Mouse (Mus musculus) layer of hippocampus, adult 11-12 months (tissue): ENCODE results near the gene Pnldc1.
A peak's percentile ranks its signal among the peaks of the same experiment; 100 is the strongest.
"Not testable (repeated sequence)": the region's sequence is repeated elsewhere in the genome, so short reads cannot be mapped to it uniquely, and the experiment has no call there.

Experiments used
- DNase-seq: peaks from one replicate; pipeline ENCODE4 v3.0.0; 2022; ENCODE audit warnings: low spot score

The Pnldc1 gene

DNA sequence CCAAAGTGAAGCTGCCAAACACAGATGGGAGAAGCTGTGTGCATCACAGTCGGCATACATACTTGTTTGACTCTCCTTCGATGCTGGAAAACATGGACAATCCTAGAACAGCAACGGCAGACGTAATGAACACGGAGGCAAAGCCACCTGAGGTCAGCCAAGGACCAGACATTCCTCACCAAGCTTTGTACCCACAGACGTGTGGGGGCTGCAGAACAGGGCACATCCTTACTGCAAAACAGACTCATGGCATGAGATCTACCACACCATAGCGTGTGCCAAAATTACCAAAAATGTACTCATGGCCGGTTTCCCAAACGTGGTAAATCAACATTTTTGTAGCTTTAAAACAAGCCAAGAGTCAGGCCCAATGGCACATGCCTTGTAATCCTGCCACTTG lies 3.6 kb downstream of the Pnldc1 start:
- no peak for DNase-seq

DNA sequence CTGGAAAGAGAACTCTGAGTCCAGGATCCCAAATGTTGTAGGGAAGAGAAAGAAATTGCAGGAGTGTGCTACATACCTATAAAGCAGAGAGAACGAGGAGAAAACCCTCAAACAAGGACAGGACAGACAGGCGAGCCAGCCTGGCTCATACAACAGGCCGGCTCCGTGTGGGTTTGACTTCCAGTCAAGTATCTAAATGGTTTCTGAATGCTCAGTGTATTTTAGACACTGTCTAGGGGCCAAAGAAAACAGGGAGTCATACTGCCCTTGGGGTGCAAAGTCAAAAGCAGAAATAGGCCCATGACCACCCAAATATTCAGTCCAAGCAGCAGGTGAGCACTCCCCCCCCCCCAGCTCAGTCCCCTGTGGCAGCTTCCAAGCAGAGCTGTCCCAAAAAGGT lies 4.2 kb downstream of the Pnldc1 start:
- DNase-seq: no peak

DNA sequence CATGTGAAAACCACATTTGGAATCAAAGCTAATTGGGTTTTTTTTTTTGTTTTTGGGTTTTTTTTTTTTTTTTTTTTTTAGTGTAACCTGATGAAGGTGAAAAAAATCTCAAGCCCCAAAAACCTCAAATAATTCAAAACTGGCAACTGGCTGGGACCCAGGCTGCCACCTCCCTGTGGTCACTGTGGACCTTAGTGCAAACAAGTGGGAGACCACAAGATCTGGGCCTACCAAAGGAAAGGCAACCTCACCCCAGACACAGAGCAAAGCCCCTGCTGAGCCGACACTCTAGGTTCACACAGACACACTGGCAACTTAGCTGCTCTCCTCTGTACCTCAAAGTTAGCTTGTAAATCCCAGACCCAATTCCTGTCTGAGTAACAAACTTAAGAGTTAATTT lies 5.7 kb downstream of the Pnldc1 start:
- no peak for DNase-seq

DNA sequence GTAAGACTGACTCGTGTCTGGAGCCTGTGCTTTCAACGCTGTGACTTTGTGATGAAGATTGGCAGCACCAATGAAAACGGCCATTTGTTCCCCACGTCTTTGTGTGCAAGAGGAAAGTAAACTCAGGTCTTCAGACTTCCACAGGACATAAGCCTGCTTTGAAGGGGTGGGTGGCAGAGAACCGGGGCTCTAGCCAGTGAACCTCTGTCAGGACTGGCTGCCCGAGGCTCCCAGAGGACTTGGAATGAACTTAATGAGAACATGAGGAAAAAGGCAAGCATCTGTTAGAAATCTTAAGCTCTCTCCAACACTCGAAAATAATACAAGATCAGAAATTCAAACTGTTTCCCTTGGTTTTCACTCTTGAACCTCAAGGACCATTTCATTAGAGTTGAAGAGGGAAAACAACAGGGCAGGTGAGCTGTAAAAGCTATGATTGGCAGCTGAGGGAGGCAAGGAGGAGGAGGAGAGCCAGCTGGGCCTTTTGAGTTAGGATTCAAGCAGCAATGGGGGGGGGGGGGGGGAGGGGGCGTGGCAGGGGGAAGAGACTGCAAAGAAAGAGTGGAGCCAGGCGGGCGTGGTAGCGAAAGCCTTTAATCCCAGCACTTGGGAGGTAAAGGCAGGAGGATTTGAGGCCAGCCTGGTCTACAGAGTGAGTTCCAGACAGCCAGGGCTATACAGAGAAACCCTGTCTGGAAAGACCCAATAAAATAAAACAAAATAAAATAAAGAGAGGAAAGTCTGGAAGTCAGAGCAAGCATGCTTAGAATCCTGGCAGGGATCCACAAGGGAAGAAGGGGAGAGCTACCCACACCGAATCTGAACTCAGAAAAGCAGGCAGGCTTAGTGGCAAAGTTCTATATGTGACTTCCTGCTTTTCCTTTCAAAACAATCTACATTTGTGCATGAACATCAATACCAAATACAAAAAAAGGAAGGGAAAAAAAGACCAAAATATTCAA lies 6.4 kb downstream of the Pnldc1 start:
- no peak for DNase-seq

DNA sequence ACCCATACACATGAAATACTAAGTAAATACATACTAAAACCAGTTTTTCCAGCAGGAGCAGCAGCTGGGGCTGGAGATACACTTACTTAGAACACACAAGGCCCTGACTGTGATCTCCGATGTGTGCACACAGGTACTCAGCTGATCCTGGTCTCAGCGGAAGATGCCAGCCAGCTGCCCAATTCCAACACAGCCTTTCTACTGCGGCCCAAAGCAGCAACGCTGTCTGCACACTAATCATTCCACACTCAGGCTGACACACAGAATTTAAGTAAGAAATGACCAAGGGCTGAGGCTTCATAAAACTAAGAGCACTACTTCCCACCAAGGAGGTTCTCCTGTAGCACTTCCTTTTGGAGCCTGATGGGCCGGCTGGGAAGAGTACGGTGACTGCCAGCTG lies 7.7 kb downstream of the Pnldc1 start:
- DNase-seq: no peak

DNA sequence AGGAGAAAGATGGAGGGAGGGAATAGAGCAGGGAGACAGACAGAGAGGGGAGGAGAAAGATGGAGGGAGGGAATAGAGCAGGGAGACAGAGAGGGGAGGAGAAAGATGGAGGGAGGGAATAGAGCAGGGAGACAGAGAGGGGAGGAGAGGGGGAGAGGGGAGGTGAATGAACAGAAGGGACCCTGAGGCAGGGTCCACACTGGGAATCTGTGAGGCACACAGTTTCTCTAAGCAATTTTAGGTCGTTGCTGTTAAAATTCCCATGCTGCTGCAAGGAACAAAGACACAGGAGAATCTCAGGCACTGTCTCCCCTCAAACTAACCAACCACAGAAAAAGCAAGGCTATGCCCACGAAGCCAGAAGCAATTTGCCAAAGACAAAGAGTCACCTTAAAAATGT lies 11.4 kb downstream of the Pnldc1 start:
- not testable (repeated sequence) for DNase-seq

DNA sequence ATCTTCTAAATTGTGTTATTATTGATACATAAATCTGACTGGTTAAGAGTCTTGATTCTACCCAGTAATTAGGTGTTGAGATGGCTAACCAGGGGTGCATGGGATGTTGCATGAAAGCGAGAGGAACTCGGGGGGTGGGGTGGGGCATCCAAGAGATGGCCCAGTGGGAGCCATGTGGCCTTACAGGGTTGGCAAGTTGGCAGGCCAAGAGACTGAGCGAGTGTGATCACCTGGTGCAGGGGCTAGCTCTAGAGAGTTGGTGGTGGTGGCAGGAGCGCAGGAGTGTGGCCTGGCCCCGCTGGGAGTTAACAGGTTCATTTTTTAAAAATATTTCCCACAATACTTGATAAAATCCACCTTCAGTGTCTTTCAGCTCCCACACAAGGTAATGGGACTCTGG lies 12.4 kb downstream of the Pnldc1 start:
- DNase-seq: no peak

DNA sequence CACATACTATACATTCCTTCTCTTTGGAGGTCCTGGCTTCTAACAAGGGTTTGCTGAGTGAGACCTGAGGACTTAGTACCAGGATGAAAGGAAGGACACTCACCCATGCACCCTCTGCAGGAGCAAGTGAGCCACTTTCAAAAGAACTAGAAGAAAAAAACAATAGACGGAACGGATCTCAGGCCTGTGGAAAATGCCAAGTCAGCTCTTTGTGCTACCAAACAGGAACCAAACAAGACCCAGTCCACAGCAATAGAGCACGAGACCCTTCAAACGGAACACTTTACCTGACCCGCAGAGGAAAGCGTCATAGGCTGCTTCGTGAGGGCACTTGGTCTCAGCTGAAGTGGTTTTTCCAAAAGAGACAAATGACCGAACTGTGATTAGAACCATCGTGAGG lies 18.0 kb downstream of the Pnldc1 start:
- no peak for DNase-seq

DNA sequence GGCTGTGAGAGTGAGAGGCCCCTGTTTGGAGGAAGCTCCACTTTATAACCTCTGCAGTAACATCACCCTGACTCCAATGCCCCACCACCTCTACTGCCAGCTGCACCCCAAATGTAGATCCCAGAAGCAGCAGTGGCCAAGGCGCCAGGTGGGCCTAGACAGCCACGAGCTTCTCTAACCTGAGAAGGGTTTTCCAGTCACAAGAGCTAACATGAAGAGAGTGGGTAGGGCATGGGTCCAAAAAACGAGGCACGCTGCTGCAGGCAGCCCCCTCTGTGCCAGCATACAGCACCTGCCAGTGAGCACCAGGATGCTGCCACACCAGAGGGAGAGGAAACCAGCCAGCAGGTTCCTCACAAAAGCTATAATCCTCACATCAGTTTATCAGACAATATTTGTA lies 19.0 kb downstream of the Pnldc1 start:
- DNase-seq: no peak

DNA sequence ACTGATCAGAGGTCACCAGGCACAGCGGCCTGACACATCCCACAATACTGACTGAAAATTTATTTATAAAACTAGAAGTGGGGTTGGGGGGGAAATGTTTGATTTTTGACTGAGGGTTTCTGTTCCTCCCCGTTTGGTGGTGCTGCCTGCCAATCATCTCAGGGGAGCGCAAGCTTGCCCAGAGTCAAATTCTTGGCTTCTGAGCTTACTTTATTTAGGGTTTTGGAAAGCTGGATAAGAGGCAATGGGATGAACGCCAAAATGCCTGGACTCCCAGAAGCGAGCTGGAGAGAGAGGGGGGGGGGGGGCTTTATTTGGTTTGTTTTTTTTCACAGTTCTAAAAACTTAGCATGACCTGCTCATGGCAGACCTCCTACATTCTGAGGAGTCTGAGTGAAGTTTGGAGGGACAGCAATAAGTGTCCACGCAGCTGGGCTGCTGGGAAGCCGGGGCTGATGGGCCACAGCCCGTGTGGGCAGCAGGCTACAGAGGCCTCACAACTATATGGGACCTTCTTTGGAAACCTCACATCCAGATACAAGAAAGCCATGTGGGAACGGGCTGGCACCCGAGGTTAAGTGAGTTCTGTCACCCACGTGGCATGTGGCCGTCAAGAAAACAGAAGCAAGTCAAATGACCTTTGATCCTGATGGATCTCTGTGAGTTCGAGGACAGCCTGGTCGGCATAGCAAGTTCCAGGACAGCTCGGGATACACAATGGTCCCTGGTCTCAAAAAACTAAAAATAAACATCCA lies 22.8 kb downstream of the Pnldc1 start:
- DNase-seq: no peak

DNA sequence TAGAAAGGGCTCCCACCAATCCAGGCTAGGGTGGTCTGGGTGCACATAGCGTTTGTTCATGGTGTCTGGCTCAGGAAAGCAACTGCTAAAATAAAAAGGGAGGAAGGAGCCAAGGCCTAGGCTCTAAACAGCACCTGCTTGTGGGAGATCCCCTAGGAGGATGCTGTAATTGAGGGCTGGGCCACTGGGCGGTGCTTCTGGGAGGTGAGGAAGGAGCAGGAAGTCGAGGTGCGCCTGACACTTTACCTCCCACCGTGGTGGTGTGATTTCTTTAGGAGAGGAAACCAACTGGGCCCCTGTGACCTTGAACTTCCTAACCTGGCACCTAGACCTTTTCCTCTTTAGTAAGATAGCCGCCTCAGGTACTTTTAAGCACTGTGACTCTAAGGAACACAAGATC lies 23.4 kb downstream of the Pnldc1 start:
- DNase-seq: no peak

DNA sequence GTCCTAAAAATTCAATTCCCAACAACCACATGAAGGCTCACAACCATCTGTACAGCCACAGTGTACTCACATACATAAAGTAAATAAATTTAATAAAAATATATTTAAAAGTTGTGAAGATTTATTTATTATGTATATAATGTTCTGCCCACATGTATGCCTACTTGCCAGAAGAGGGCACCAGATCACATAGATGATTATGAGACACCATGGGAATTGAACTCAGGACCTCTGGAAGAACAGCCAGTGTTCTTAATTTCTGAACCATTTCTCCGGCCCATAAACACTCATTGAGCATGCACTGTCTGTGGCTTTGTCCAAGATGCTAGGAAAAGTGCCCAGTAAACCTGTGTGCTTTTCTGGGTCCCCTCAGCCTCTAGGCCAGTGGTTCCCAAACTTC lies 28.8 kb downstream of the Pnldc1 start:
- DNase-seq: no peak

DNA sequence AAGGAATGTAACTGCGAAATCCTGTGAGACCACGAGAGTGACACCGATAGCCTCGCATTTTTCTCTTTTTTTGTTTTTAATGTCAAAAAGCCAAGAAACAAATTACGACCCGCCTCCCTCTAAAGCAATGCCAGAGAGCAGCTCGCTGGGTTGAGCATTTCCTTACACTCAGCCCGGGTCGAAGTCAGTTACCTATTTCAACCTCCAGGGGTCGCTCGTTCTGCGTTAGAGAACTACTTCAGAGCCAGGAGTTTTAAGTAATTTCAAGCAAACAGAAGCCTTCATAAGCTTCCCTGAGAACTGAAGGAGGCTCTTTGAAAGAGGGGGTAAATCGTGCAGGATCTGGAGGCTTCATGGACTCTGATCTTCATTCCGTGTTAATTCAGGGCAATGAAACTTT lies 29.9 kb downstream of the Pnldc1 start:
- peak; percentile 88 for DNase-seq

DNA sequence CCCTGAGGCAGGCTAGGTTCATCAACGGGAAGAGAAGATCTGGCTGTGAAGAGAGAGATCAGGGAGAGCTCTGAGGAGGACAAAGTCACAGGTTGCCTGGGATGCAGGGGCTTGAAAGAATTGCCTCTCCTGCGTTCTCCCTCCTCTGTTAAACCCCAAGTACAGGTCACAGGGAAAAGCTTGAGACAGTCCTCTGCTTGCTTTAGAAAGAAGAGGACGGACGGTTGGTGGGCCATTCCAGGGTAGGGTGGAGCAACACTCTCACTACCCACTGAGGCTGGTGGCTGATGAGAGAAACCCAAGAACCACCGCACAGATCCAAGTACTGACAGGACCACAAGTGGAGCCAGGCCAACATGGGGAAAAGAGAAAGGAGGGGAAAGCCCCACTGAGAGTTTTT lies 34.3 kb downstream of the Pnldc1 start, which contains the start of gene Mrgprh:
Gene Mrgprh, plus strand, starts transcription at position 301 of the 400 bp plus-strand sequence.
- no peak for DNase-seq

DNA sequence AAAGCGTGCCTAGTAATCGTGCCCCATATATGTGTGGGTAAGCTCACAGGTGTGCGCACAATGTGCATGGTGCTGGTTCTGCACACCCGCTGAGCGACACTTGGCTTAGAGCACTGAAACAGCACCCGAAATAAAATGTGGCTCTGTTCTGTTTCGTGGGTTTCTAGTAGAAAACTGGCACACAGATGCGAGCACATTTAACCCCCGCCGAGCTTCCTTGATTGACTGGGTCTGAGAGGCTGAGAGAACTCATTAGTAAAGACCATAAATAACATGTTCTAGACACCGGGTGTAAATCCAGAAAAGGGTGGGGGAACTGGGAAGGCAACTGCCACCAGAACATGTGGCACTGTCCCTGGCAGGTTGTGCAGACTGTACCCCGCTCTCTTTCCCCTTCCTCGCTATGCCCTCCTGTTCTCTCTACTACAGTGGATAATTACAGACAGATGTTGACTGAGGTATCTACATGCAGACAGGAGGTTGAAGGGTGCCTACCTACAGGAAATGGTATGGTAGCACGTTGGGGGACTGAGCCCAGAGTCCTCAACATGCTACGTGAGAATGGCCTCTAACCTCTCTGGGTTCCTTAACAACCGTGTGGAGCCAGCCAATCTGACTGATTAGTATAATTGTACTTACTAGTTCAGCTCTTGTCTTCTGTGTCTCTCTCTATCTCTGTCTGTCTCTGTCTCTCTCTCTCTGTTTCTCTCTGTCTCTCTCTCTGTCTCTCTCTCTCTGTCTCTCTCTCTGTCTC lies 37.6 kb downstream of the Pnldc1 start:
- DNase-seq: peak; percentile 63

DNA sequence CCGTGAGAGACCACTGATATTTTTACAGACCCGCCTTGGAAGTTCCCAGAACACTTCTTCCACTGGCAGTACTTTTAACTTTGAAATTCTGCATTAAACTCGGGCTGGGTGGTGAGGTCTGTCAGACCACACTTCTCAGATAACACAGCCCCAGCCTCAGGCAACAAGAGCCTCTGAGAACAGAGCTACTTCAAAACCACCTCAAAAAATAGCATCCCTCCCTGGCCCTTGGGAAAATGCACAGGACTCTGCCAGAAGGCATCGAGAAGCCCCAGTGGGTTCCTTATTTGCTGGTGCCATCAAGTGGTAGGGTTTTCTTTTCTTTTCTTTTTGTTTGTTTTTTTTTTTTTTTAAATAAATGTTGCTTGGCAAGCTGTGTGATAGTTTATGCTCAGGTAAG lies 41.4 kb downstream of the Pnldc1 start:
- DNase-seq: no peak

DNA sequence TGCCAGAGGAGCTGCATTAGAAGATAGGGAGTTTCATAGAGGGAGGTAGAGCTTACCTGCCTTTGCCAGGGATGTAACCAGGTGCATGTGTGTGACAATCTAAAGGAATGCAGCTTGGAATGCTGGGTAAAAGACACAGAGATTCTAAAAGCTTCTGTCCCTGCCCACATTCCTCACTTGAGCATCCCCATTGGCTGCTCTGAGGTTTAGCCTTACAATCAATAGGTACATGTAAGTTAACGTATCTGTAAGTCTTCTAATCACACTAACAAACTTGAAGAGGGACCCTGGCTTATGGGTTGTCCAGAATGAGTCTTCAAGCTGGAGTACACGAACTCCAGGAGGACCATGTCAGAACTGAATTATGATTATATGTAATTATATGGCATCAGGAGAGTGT lies 42.0 kb downstream of the Pnldc1 start, which contains the start of gene Mas1:
Gene Mas1, minus strand, starts transcription at position 101 of the 400 bp plus-strand sequence.
- DNase-seq: no peak

DNA sequence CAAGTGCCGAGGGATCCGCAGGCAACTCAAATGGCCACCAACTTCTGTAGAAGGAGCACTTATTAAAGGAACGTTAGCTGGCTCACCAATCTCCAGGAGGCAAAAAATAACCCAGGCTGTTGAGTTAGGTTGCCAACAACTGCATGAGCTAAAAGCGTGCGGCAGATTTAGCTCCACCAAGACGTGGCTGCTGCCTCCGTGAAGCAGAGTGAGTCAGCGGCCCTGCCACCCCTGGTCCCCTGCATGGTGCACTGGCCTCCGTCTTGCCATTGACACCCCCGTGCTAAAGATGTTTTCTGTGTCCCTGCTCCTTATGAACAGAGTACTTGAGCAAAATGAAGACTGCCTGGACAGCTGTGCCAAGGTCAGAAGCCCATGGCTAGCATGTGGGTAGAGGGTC lies 43.2 kb downstream of the Pnldc1 start:
- DNase-seq: no peak

DNA sequence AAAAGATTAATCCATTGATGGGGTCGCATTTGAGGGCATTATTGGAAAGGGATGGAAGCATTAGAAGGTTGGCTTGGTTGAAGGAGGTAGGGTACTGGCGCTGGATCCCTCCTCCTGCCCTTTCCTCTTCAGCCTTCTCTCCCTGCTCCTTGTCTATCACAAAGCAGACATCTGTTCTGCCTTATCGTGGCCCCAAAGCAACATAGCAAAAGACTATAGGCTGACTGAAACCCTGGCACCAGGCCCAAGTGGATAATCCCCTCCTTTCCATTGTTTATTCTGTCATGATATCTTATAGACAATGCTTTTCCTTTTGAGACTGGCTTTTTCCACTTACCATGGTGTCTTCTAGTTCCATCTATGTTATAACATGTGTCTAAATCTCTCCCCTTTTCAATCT lies 44.6 kb downstream of the Pnldc1 start:
- DNase-seq: no peak

DNA sequence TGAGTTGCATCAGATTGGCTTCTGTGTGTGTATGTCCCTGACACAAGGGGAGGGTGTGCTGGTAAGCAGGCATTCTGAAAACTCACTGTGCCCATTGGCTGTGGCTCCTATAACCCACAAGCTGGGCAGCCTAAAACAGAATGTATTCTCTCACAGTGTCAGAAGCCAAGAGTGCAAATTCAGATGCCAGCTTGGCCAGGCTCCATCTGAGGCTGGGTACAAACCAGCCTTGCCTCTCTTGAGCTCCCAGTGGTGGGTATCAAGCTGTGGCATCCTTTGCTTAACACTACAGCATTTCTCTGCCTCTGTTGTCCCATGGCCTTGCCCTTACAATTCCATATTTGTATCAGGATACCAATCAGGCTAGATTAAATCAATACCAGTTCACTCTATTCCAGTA lies 45.9 kb downstream of the Pnldc1 start:
- no peak for DNase-seq

DNA sequence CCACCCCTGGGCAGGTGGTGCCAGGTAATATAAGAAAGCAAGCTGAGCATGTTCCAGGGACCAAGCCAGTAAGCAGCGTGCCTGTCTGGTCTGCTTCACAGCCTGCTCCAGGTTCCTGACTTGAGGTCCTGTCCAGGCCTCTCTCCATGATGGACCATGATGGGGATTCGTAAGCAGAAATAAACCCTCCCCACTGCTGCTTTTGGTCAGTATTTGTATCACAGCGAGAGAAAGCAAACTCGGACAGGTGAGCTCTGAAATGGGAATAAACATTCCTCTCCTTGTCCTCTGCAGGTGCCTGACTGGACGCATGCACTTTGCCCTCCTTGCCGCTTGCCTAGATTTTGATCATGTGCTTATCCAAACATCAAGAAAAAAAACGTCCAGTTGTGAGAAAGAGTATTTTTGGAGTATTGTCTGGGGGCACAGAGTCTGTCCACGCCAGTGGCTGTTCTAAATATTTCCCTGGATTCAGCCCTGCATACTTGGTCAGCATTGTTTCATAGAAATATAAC lies 51.0 kb downstream of the Pnldc1 start:
- DNase-seq: no peak

DNA sequence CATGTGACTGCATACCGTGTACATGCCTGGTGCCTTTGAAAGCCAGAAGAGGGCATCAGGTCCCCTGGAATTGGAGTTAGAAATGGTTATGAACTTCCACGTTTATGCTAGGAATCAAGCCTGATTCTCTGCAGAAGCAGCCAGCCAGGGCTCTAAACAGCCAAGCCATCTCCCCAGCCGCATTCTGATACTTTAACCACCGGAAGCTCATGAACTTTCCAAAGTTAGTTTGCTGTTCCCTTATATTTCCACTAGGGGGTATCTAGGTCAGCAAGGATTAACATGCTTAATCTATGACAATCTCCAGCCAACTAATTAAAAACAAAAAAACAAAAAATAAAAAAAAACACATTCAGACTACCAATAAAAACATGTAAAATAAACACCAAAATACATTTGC lies 52.0 kb downstream of the Pnldc1 start:
- DNase-seq: no peak
